Mouse (Mus musculus): Measurements from ENCODE around the gene Zfp609. TPM values are rescaled to one million over a fixed set of nuclear protein-coding genes. Genes with fewer than 3 reads are reported as not detected.
A peak's percentile ranks its signal among the peaks of the same experiment; 100 is the strongest.

The Zfp609 gene
- polyA plus RNA-seq, 1 experiment from 2014 or later, result 12.5 TPM

DNA sequence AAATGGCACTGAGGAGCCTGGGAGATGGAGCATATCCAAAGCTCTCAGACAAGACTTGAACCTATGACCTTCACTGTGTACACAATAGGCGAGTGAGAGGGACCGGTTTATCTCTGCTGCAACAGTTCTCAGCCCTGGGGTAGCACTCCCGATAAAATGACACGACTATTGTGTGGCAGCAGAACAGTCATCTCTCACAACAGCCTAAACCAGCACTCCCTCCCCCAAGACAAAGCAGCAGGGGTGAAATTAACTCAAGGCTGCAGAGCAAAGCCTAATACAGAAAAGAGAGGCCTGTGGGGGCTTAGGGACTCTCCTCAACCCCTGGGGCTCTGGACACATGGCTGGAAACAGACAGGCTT lies 1.2 kb downstream of the Zfp609 start:
- H3K9me3 ChIP-seq (ENCODE audit: control insufficient read depth, low read length), result no peaks in the 10 kb centered on the region
- H3K36me3 ChIP-seq (ENCODE audit: control insufficient read depth, insufficient read depth, low read length), result no peaks in the 10 kb centered on the region
- H3K27ac ChIP-seq (ENCODE audit: low read depth, low read length), result peak overlapping the region; percentile 99
- peak overlapping the region; percentile 89 for H3K9ac ChIP-seq (ENCODE audit: low read depth, low read length)
- peak overlapping the region; percentile 49 for H3K4me2 ChIP-seq (replicated peaks; ENCODE audit: low read depth, low read length)
- WGBS, result 0% methylated on average over 4 of the region's 4 CpGs
- H3K27me3 ChIP-seq (ENCODE audit: control insufficient read depth, insufficient read depth, low read length), result no peaks in the 10 kb centered on the region
- 0 out of 2 replicates have a peak, but pooled peaks cover 3% of the 10 kb centered on the region for H3K4me1 ChIP-seq (replicated peaks; ENCODE audit: control insufficient read depth, insufficient read depth, low read length)
- peak overlapping the region; percentile 86 for H3K4me3 ChIP-seq (ENCODE audit: low read depth, low read length)
- peak; percentile 73 for DNase-seq (ENCODE audit: low spot score)
- peak; percentile 77 for ATAC-seq (ENCODE audit: low FRiP score)

DNA sequence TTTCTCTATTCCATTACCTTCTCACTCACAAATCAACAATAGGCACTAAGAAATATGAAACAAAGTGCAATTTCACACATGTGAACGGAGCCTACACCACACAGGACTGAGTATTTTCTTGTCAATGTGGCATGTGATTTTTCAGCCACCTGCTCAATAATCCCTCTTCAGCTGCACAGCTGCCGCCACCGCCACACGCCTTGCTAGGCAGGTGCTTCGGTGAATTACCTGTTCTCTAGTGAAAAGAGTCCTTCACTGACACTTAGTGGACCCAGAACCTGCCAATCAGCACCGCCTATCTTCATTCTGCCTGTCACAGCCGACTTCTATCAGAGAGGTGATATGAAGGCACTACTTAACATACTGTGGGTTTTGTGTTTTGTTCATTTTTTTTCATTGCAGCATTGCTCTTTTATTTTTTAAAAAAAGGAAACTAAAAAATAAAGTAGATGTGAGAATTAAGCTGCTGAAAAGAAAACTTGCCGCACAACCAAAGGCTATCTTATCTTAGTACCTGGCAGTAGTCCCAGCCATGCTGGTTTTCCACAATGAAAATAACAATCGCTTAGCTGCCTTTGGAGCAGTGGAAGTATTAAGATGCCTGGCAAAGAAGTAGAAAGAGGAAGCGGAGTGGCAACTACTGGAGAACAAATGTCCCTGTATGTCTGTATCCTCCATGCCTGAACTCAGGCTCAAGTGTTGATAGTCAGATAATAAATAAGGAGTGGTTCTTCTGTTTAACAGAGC lies 3.5 kb downstream of the Zfp609 start:
- 78% methylated on average over 10 of the region's 10 CpGs for WGBS
- H3K4me3 ChIP-seq (ENCODE audit: low read depth, low read length), result no peak overlapping the region
- H3K9ac ChIP-seq (ENCODE audit: low read depth, low read length), result no peak overlapping the region

GRCm38 (mm10) chr9:65822011-65822410 lies 5.4 kb downstream of the Zfp609 start:
- H3K4me2 ChIP-seq (replicated peaks; ENCODE audit: low read depth, low read length), result no peak overlapping the region
- 0 out of 2 replicates have a peak, but pooled peaks cover 3% of the 10 kb centered on the region for H3K4me1 ChIP-seq (replicated peaks; ENCODE audit: control insufficient read depth, insufficient read depth, low read length)
- no peak overlapping the region for H3K9ac ChIP-seq (ENCODE audit: low read depth, low read length)
- WGBS, result 81% methylated on average over 4 of the region's 4 CpGs
- H3K36me3 ChIP-seq (ENCODE audit: control insufficient read depth, insufficient read depth, low read length), result no peaks in the 10 kb centered on the region
- H3K27me3 ChIP-seq (ENCODE audit: control insufficient read depth, insufficient read depth, low read length), result no peaks in the 10 kb centered on the region
- H3K4me3 ChIP-seq (ENCODE audit: low read depth, low read length), result no peak overlapping the region
- H3K9me3 ChIP-seq (ENCODE audit: control insufficient read depth, low read length), result no peaks in the 10 kb centered on the region
- H3K27ac ChIP-seq (ENCODE audit: low read depth, low read length), result no peak overlapping the region
- ATAC-seq (ENCODE audit: low FRiP score), result no peak
- DNase-seq (ENCODE audit: low spot score), result no peak

More for the DNA sequence above, 3.5 kb downstream of the Zfp609 start:
- Histone ChIP-seq H3K4me2 (replicated peaks; ENCODE audit: low read depth, low read length) (no peak overlapping the region), H3K27ac (ENCODE audit: low read depth, low read length) (no peak overlapping the region), H3K27me3 (ENCODE audit: control insufficient read depth, insufficient read depth, low read length) (no peaks in the 10 kb centered on the region), H3K9me3 (ENCODE audit: control insufficient read depth, low read length) (no peaks in the 10 kb centered on the region), H3K4me1 (replicated peaks; ENCODE audit: control insufficient read depth, insufficient read depth, low read length) (0 out of 2 replicates have a peak, but pooled peaks cover 3% of the 10 kb centered on the region), H3K36me3 (ENCODE audit: control insufficient read depth, insufficient read depth, low read length) (no peaks in the 10 kb centered on the region)
- ATAC-seq (ENCODE audit: low FRiP score) (no peak), DNase-seq (ENCODE audit: low spot score) (no peak)

- no peak for ATAC-seq (ENCODE audit: low FRiP score)
- Histone ChIP-seq H3K27me3 (ENCODE audit: control insufficient read depth, insufficient read depth, low read length) (no peaks in the 10 kb centered on the region), H3K9me3 (ENCODE audit: control insufficient read depth, low read length) (no peaks in the 10 kb centered on the region), H3K9ac (ENCODE audit: low read depth, low read length) (no peak overlapping the region), H3K36me3 (ENCODE audit: control insufficient read depth, insufficient read depth, low read length) (no peaks in the 10 kb centered on the region), H3K4me2 (replicated peaks; ENCODE audit: low read depth, low read length) (no peak overlapping the region), H3K4me3 (ENCODE audit: low read depth, low read length) (no peak overlapping the region), H3K4me1 (replicated peaks; ENCODE audit: control insufficient read depth, insufficient read depth, low read length) (0 out of 2 replicates have a peak, but pooled peaks cover 3% of the 10 kb centered on the region), H3K27ac (ENCODE audit: low read depth, low read length) (no peak overlapping the region)
- DNase-seq (ENCODE audit: low spot score), result no peak
- whole genome bisulfite sequencing, result 77% methylated on average over 2 of the region's 2 CpGs
Measured at GRCm38 (mm10) chr9:65820301-65820700, 7.1 kb downstream of the Zfp609 start.

GRCm38 (mm10) chr9:65818402-65818801 lies 9.0 kb downstream of the Zfp609 start:
- no peaks in the 10 kb centered on the region for H3K27me3 ChIP-seq (ENCODE audit: control insufficient read depth, insufficient read depth, low read length)
- H3K4me2 ChIP-seq (replicated peaks; ENCODE audit: low read depth, low read length), result no peak overlapping the region
- DNase-seq (ENCODE audit: low spot score) (no peak), ATAC-seq (ENCODE audit: low FRiP score) (no peak)
- H3K9ac ChIP-seq (ENCODE audit: low read depth, low read length), result no peak overlapping the region
- H3K4me3 ChIP-seq (ENCODE audit: low read depth, low read length), result no peak overlapping the region
- WGBS, result 63% methylated on average over 2 of the region's 2 CpGs
- H3K9me3 ChIP-seq (ENCODE audit: control insufficient read depth, low read length), result no peaks in the 10 kb centered on the region
- H3K36me3 ChIP-seq (ENCODE audit: control insufficient read depth, insufficient read depth, low read length), result no peaks in the 10 kb centered on the region
- no peaks in the 10 kb centered on the region for H3K4me1 ChIP-seq (replicated peaks; ENCODE audit: control insufficient read depth, insufficient read depth, low read length)
- no peak overlapping the region for H3K27ac ChIP-seq (ENCODE audit: low read depth, low read length)

- no peak overlapping the region for H3K27ac ChIP-seq (ENCODE audit: low read depth, low read length)
- H3K9ac ChIP-seq (ENCODE audit: low read depth, low read length), result no peak overlapping the region
- H3K4me2 ChIP-seq (replicated peaks; ENCODE audit: low read depth, low read length), result no peak overlapping the region; the same call in 1 of the 2 replicates
- ATAC-seq (ENCODE audit: low FRiP score), result no peak
- no peak overlapping the region for H3K4me3 ChIP-seq (ENCODE audit: low read depth, low read length)
- H3K9me3 ChIP-seq (ENCODE audit: control insufficient read depth, low read length), result no peaks in the 10 kb centered on the region
- no peaks in the 10 kb centered on the region for H3K36me3 ChIP-seq (ENCODE audit: control insufficient read depth, insufficient read depth, low read length)
- DNase-seq (ENCODE audit: low spot score), result no peak
- H3K4me1 ChIP-seq (replicated peaks; ENCODE audit: control insufficient read depth, insufficient read depth, low read length), result no peaks in the 10 kb centered on the region
- 81% methylated on average over 2 of the region's 2 CpGs for WGBS
- no peaks in the 10 kb centered on the region for H3K27me3 ChIP-seq (ENCODE audit: control insufficient read depth, insufficient read depth, low read length)
Measured at GRCm38 (mm10) chr9:65812841-65813240, 14.5 kb downstream of the Zfp609 start.

GRCm38 (mm10) chr9:65811784-65812183 lies 15.6 kb downstream of the Zfp609 start:
- no peak overlapping the region for H3K9ac ChIP-seq (ENCODE audit: low read depth, low read length)
- no peak for ATAC-seq (ENCODE audit: low FRiP score)
- H3K27me3 ChIP-seq (ENCODE audit: control insufficient read depth, insufficient read depth, low read length), result no peaks in the 10 kb centered on the region
- no peak for DNase-seq (ENCODE audit: low spot score)
- no peak overlapping the region for H3K4me2 ChIP-seq (replicated peaks; ENCODE audit: low read depth, low read length)
- H3K36me3 ChIP-seq (ENCODE audit: control insufficient read depth, insufficient read depth, low read length), result no peaks in the 10 kb centered on the region
- H3K9me3 ChIP-seq (ENCODE audit: control insufficient read depth, low read length), result no peaks in the 10 kb centered on the region
- no peaks in the 10 kb centered on the region for H3K4me1 ChIP-seq (replicated peaks; ENCODE audit: control insufficient read depth, insufficient read depth, low read length)
- H3K4me3 ChIP-seq (ENCODE audit: low read depth, low read length), result no peak overlapping the region
- 85% methylated on average over 1 of the region's 1 CpGs for WGBS
- no peak overlapping the region for H3K27ac ChIP-seq (ENCODE audit: low read depth, low read length)

GRCm38 (mm10) chr9:65807818-65808217 lies 19.5 kb downstream of the Zfp609 start:
- DNase-seq (ENCODE audit: low spot score), result no peak
- H3K4me3 ChIP-seq (ENCODE audit: low read depth, low read length), result no peak overlapping the region
- no peaks in the 10 kb centered on the region for H3K27me3 ChIP-seq (ENCODE audit: control insufficient read depth, insufficient read depth, low read length)
- WGBS, result 74% methylated on average over 1 of the region's 1 CpGs
- no peak for ATAC-seq (ENCODE audit: low FRiP score)
- H3K4me1 ChIP-seq (replicated peaks; ENCODE audit: control insufficient read depth, insufficient read depth, low read length), result no peaks in the 10 kb centered on the region
- no peaks in the 10 kb centered on the region for H3K36me3 ChIP-seq (ENCODE audit: control insufficient read depth, insufficient read depth, low read length)
- no peak overlapping the region for H3K4me2 ChIP-seq (replicated peaks; ENCODE audit: low read depth, low read length)
- H3K9ac ChIP-seq (ENCODE audit: low read depth, low read length), result no peak overlapping the region
- no peak overlapping the region for H3K27ac ChIP-seq (ENCODE audit: low read depth, low read length)
- no peaks in the 10 kb centered on the region for H3K9me3 ChIP-seq (ENCODE audit: control insufficient read depth, low read length)

DNA sequence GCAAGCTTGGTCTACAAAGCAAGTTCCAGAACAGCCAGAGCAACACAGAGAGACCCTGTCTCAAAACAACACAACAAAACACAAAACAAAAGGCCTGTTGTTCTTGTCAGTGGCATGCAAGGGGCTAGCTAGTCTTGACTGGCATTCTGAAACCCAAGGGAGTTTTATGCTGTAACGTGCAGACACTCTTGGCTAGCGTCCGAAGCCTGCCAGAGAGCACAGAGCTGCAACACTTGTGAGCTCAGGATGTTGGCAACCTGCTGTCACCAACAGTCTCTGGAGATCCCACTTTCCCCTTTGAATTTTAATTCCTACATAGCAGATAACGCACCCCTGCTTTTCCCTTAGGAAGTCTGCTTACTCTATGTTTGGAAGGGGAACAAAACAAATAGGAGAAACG lies 20.1 kb downstream of the Zfp609 start:
- no peaks in the 10 kb centered on the region for H3K4me1 ChIP-seq (replicated peaks; ENCODE audit: control insufficient read depth, insufficient read depth, low read length)
- WGBS, result 46% methylated on average over 5 of the region's 5 CpGs
- no peak overlapping the region for H3K9ac ChIP-seq (ENCODE audit: low read depth, low read length)
- H3K4me3 ChIP-seq (ENCODE audit: low read depth, low read length), result no peak overlapping the region
- H3K9me3 ChIP-seq (ENCODE audit: control insufficient read depth, low read length), result no peaks in the 10 kb centered on the region
- DNase-seq (ENCODE audit: low spot score) (no peak), ATAC-seq (ENCODE audit: low FRiP score) (no peak)
- H3K27me3 ChIP-seq (ENCODE audit: control insufficient read depth, insufficient read depth, low read length), result no peaks in the 10 kb centered on the region
- no peak overlapping the region for H3K4me2 ChIP-seq (replicated peaks; ENCODE audit: low read depth, low read length)
- H3K36me3 ChIP-seq (ENCODE audit: control insufficient read depth, insufficient read depth, low read length), result no peaks in the 10 kb centered on the region
- no peak overlapping the region for H3K27ac ChIP-seq (ENCODE audit: low read depth, low read length)
